Mouse (Mus musculus): ENCODE data around the gene Fastk.

GRCm38 (mm10) chr5:24481647-24482046, 36.6 kb upstream of the Fastk start:
- TF ChIP-seq CTCF (IDR thresholded peaks at IDR 0.05) = peak; percentile 82
- no peak for TF ChIP-seq EP300 (IDR thresholded peaks at IDR 0.05)
